Mouse (Mus musculus) cerebellum, adult 2 months (tissue): ENCODE data around the gene Mpp2.

Experiments used
- CTCF ChIP-seq: fragments of 200-500 bp; IDR thresholded peaks from 2 replicates; pipeline ENCODE4 v1.5.1; 2011; ENCODE audit warnings: low read depth, mild to moderate bottlenecking, control low read depth, low read length, moderate library complexity, borderline replicate concordance; ENCODE audit not compliant: insufficient read depth
- POLR2A ChIP-seq: fragments of 200-500 bp; IDR thresholded peaks from 2 replicates; pipeline ENCODE4 v1.6.1; 2011; ENCODE audit warnings: low read length, control low read depth, borderline replicate concordance; ENCODE audit not compliant: insufficient read depth

- TF ChIP-seq CTCF: no peak
- TF ChIP-seq POLR2A: no peak
These were observed 68.6 kb downstream of the Mpp2 start for GRCm38 (mm10) chr11:102019736-102020135.
